Mouse (Mus musculus) Patski (cell line): Measurements from ENCODE around the gene Gm572. TPM values are rescaled to one million over a fixed set of nuclear protein-coding genes. Genes with fewer than 3 reads are reported as not detected.

Source experiments
- ATAC-seq: fragments of 100-300 bp; one replicate; pipeline ENCODE4 v1.8.0; 2021
- CTCF ChIA-PET: fragments of 350-600 bp; sonication (Branson Sonifier 250); formaldehyde crosslinking; loops from one replicate; lab custom pipeline; 2022; ENCODE audit warnings: inconsistent platforms; lab: Charles Lee
- POLR2A ChIA-PET: fragments of 350-600 bp; sonication (Branson Sonifier 250); formaldehyde crosslinking; loops from one replicate; lab custom pipeline; 2022; ENCODE audit warnings: antibody characterized with exemption, inconsistent platforms; lab: Charles Lee
- DNase-seq: peaks from one replicate; pipeline ENCODE4 v3.0.0-alpha.2; 2011; ENCODE audit warnings: low read depth, low spot score
- H3K27me3 ChIP-seq: fragments of 371-371 bp; one replicate; pipeline ENCODE4 v1.5.1; 2021
- CTCF ChIP-seq: fragments of 100-300 bp; IDR thresholded peaks from one replicate; pipeline ENCODE4 v1.5.1; 2021
- in situ Hi-C: fragments of 300-500 bp; cut with MboI; formaldehyde crosslinking; loops from 3 replicates; pipeline ENCODE4 v1.11.1; 2018; ENCODE audit warnings: low pct_unique_long_range_greater_than_20kb, mixed read lengths
- polyA plus RNA-seq: library from polyadenylated mRNA; unstranded; gene quantifications from one replicate; pipeline ENCODE4 v1.2.3, GENCODE M21; 2021

Gene Gm572
- polyA plus RNA-seq, 1 experiment from 2014 or later = not detected

DNA sequence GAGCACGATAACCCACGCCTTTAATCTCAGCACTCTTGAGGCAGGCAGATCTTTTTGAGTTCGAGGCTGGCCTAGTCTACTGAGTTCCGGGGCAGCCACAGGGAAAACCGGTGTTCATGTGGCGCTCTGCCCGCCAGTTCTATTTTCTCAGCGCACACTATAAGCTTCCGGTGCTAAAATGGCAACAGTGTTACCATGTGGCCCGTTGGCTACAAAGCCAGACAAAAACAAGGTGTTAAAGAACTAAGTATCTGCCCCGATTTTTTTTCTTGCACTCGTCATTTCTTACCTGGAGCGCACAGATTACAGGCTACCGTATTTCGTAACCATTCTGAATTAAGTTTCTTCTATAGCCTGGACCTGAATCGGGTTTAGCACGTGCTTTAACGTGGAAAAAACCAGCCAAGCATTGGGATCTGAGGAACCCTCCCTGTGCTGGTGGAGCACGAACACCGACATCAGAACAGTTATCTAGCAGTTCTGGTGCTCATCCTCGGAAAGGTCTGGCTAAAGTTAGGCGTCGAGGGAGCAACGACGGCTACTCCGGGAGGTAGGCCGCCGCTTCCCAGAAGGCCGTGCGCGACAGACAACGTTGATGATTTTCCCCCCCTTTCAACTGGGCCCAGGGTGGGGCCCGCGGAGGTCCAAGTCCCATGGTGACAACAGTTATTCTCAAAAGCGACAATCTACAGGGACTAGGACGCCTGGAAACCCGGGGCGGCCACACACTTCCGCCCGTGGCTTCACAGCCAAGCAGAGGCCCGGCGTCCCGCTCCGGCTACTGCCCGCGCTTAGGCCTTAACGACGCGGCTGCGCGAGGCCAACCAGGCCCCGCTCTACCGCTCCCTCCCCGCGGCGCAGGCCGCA, 17.1 kb upstream of the Gm572 start:
- ChIA-PET POLR2A (no interaction called here), CTCF (no interaction called here)
- ATAC-seq (peak; percentile 49), DNase-seq (no peak)
- H3K27me3 ChIP-seq = no peaks in the 10 kb centered on the region
- no peak for TF ChIP-seq CTCF
- in situ Hi-C loops = no loop called here

DNA sequence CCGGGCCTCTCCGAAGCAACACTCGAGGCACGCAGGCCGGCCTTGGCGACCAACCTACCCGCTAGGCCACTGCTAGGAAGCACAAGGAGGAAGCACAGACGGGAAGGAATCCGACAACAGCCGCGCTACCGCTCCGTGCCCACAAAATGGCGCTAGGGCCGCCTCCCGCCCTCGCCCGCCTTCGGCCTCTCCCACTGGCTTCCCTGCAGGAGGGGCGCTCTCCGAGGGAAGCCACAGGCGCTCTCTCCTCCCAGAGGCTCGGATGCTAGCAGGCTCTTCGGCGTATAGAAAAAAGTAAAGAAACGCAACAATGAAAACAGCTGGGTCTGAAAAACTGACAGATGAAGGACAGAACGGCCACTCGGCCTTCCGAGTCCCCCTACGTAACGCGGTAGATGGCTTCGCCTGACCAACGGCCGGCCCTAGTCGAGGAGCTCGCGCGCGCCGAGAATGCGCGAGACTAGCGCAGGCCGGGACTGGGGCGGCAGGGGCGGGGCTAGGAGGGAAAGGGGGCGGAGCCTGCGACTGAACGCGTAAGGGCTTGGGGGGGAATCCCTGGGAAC, 16.4 kb upstream of the Gm572 start, which contains the start of gene Tardbp:
Gene Tardbp (minus strand): TSS at position 397 of the 563 bp plus-strand sequence.
- ATAC-seq (peak; percentile 88), DNase-seq (peak; percentile 55)
- in situ Hi-C loops = no loop called here
- ChIA-PET POLR2A (no interaction called here), CTCF (interaction anchor here (0.6 kb wide), 1 partner anchor 19 kb away, joined by 3 read pairs; no protein-coding TSS in a partner anchor)
- no peak for TF ChIP-seq CTCF
- no peaks in the 10 kb centered on the region for H3K27me3 ChIP-seq

DNA sequence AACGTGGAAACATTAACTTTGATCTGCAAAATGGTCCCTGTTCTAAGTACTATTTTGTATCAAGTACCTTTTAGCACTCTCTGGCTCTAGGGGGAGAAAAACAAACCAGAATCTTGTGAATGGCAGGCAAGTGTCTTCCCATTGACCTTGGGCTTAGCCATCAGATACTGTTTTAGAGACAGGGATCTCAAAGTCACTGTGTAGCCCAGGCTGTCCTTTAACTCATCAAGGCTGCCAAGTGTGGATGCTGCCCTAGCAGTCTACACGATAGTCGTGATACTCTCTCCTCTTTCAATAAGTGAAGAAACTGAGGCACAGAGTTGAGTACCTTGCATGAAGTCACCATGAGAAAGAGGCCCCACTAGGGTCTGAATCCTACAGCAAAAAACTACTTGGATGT, 15.9 kb upstream of the Gm572 start:
- no peak for TF ChIP-seq CTCF
- POLR2A ChIA-PET = no interaction called here
- H3K27me3 ChIP-seq = no peaks in the 10 kb centered on the region
- ATAC-seq = no peak
- in situ Hi-C loops = no loop called here
- CTCF ChIA-PET = interaction anchor here (0.6 kb wide), 1 partner anchor 20 kb away, joined by 3 read pairs; no protein-coding TSS in a partner anchor
- no peak for DNase-seq

DNA sequence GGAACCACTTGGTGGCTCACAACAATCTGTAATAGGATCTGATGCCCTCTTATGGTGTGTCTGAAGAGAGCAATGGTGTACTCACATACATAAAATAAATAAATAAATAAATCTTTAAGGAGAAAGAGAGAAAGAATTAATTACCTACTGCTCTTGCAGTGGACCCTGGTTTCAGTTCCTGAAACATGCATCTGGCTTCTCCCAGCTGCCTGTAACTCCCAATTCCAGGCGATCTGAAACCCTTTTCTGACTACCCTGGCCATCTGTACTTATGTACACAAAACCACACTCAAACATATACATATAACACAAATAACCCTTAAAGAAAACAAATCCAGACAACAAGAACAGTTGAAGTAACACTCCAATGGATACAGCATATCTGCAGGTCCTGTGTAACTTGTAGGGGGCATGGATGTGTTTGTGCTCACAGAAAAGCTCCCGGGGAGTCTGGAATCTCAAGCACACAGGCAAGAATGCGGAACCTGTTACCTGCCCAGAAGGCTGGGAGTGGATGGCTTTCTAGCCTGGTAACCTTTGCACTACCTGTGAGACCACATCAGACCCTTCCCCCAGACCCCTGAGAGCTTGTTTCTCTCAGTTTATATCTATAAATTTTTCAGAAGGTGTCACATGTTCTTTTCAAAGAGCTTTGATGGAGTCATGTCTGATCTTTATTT, 11.0 kb upstream of the Gm572 start:
- CTCF ChIA-PET = interaction anchor here (0.6 to 1.5 kb wide), 3 partner anchors 11 to 30 kb away, joined by 3 to 4 read pairs (median 3); partner anchors contain the start of gene Gm572
- no peaks in the 10 kb centered on the region for H3K27me3 ChIP-seq
- POLR2A ChIA-PET = no interaction called here
- in situ Hi-C loops = no loop called here
- DNase-seq (no peak), ATAC-seq (no peak)
- no peak for TF ChIP-seq CTCF

DNA sequence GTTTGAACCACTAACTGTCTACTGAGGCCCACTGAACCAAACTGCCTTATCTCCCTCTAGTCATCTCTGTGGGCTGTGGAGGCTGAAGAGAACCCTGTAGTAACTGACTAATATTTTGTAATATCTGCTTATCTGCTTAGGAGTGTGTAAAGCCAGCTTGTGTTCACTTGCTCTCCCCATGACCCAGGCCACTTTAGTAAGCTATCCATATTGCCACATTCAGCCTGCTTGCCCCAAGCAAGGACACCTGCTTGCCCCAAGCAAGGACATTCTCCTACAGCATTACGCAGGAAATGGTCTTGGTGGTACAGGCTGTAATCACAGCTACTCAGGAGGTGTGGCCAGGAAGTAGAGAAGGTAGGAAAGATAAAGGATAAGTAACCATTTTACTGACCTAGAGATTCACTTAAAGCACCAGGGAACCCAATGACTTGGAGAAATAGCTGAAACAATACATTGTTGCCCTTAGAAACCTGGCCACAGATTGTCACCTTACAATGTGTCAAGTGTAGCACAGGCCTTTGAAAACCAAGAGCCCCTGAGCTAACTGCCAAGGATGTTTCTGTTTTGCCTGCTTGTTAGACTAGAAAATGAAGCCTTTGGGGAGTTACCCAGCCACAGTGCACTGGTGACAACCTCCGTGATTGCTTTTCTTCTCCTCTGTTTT, 9.6 kb upstream of the Gm572 start:
- no peak for DNase-seq
- ChIA-PET POLR2A (no interaction called here), CTCF (no interaction called here)
- TF ChIP-seq CTCF = no peak
- ATAC-seq = no peak
- in situ Hi-C loops = no loop called here
- H3K27me3 ChIP-seq = no peaks in the 10 kb centered on the region

DNA sequence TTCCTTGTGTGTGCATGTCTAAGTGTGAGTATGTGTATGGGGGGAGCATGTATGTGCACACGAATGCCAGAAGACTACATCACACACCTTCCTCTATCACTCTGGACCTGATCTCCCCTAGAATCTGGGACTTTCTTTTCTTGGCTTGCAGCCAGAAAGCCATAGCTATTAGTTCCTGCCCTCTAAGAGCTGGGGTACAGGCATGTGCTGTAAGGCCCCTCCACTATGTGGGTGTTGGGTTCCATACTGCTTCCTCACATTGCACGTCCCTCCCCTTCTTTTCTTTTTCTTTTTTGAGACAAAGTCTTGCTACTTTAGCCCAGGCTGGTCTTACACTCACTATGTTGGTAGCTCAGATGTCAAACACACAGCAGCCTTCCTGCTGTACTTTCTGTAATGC, 7.8 kb upstream of the Gm572 start:
- POLR2A ChIA-PET = no interaction called here
- ATAC-seq = no peak
- no peak for DNase-seq

DNA sequence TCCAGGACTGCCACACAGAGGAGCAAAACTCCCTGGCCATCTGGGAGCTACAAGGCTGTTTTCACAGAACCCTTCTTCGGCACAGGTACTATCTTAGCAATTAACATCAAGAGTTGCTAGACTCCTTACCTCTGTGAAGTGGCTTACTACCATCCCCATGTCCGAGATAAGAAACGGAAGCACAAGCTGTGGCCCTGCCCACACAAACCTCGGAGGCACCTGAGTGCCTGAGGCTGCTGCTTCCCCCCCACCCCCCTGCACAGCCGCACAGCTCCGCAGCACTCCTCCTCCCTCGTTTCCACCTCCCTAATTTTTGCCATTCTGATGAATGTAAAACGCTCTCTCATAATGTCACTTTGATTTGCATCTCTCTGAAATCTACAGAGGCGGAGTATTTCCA, 4.8 kb upstream of the Gm572 start:
- no peak for DNase-seq
- ATAC-seq = no peak
- CTCF ChIA-PET = no interaction called here
- no peaks in the 10 kb centered on the region for H3K27me3 ChIP-seq
- no peak for TF ChIP-seq CTCF
- POLR2A ChIA-PET = no interaction called here
- in situ Hi-C loops = no loop called here

More for the DNA sequence above, 7.8 kb upstream of the Gm572 start:
- in situ Hi-C loops = no loop called here
- CTCF ChIA-PET = no interaction called here
- H3K27me3 ChIP-seq = no peaks in the 10 kb centered on the region
- TF ChIP-seq CTCF = no peak

DNA sequence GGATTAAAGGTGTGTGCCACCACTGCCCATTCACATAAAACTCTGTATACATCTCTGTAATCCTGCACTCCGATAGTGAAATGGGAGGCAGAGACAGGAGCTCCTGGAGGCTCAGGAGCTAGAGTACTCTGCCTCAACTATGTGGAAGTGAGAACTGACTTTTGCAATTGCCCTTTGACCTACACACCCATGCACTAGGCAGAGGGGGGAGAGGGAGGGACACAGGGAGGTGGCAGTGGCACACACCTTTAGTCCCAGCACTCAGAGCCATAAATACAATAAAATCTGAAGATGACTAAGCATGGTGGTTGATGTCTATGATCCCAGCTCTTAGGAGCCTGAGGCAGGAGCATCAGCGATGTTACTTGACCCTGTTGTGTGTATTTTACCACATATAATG, 3.7 kb upstream of the Gm572 start:
- ATAC-seq (no peak), DNase-seq (no peak)
- POLR2A ChIA-PET = no interaction called here
- in situ Hi-C loops = no loop called here
- no peak for TF ChIP-seq CTCF
- H3K27me3 ChIP-seq = no peaks in the 10 kb centered on the region
- CTCF ChIA-PET = no interaction called here

DNA sequence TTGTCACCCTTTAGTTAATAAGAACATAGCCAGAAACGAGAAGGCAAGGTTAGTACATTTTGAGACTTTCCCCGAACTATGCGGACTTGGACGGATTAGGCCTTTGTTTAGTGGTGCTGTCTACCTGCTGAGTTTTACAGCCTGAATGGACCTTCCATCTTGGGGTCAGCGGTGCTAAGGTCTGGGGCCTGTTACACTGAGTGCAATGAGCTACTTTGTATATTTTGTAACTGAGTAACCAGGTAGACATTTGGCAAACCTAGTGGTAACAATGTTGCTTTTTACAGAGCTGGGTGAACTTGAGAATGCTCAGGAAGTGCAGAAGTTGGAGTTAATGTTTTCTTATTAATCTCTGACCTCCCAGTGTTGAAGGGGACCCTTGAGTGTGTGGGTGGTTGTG, 2.0 kb upstream of the Gm572 start:
- TF ChIP-seq CTCF = no peak
- in situ Hi-C loops = no loop called here
- no peaks in the 10 kb centered on the region for H3K27me3 ChIP-seq
- POLR2A ChIA-PET = no interaction called here
- CTCF ChIA-PET = no interaction called here
- DNase-seq (no peak), ATAC-seq (no peak)

DNA sequence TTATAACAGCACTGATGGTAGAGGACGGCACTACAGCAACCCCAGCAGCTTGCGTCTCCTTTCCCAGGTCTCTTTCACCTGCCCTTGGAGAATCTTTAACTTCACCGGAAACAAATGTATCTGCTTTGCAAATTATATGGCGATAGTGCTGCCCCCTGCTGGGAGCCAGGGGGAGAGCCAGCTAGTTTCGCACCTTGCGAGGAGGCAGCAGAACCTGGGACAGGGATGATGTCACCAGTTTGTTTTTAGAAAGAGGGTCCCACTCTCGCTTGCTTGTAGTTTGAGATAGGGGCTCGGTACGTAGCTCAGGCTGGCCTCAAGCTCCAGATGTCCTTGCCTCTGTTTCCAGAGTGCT, 1.0 kb downstream of the Gm572 start:
- DNase-seq (no peak), ATAC-seq (no peak)
- in situ Hi-C loops = no loop called here
- CTCF ChIA-PET = interaction anchor here (0.9 to 1.5 kb wide), 4 partner anchors 11 to 20 kb away, joined by 3 to 4 read pairs (median 3); no protein-coding TSS in a partner anchor
- H3K27me3 ChIP-seq = no peaks in the 10 kb centered on the region
- TF ChIP-seq CTCF = peak; percentile 55
- POLR2A ChIA-PET = no interaction called here
